Mouse (Mus musculus): Measurements from ENCODE around the gene Gramd1a. TPM values are rescaled to one million over a fixed set of nuclear protein-coding genes. Genes with fewer than 3 reads are reported as not detected.

Gramd1a gene
- polyA plus RNA-seq, 1 experiment from 2014 or later = 57.9 TPM

- no peak for ATAC-seq (ENCODE audit: insufficient read depth, low FRiP score)
- no peaks in the 10 kb centered on the region for H3K9me3 ChIP-seq (replicated peaks; ENCODE audit: control insufficient read depth, low read length)
- no peak overlapping the region for H3K9ac ChIP-seq (ENCODE audit: low read length)
- H3K4me2 ChIP-seq (ENCODE audit: low read depth, low read length) = no peak overlapping the region
- 0 out of 2 replicates have a peak, but pooled peaks cover 4% of the 10 kb centered on the region for H3K4me1 ChIP-seq (ENCODE audit: control insufficient read depth, insufficient read depth, low read length)
- 45% methylated on average over 7 of the region's 7 CpGs for WGBS
- H3K27me3 ChIP-seq (ENCODE audit: control insufficient read depth, insufficient read depth, low read length) = no peaks in the 10 kb centered on the region
- no peaks in the 10 kb centered on the region for H3K36me3 ChIP-seq (ENCODE audit: control insufficient read depth, insufficient read depth, low read length)
- no peak overlapping the region for H3K27ac ChIP-seq (ENCODE audit: low read length)
- no peak overlapping the region for H3K4me3 ChIP-seq (replicated peaks; ENCODE audit: low read length)
Observed at GRCm38 (mm10) chr7:31109091-31109490, 46.6 kb downstream of the Gramd1a start.

GRCm38 (mm10) chr7:31107781-31108180, 47.9 kb downstream of the Gramd1a start:
- H3K9me3 ChIP-seq (replicated peaks; ENCODE audit: control insufficient read depth, low read length) = no peaks in the 10 kb centered on the region
- no peaks in the 10 kb centered on the region for H3K36me3 ChIP-seq (ENCODE audit: control insufficient read depth, insufficient read depth, low read length)
- WGBS = 85% methylated on average over 11 of the region's 11 CpGs
- no peak overlapping the region for H3K4me3 ChIP-seq (replicated peaks; ENCODE audit: low read length)
- H3K27ac ChIP-seq (ENCODE audit: low read length) = no peak overlapping the region
- no peaks in the 10 kb centered on the region for H3K27me3 ChIP-seq (ENCODE audit: control insufficient read depth, insufficient read depth, low read length)
- H3K4me2 ChIP-seq (ENCODE audit: low read depth, low read length) = no peak overlapping the region
- H3K4me1 ChIP-seq (ENCODE audit: control insufficient read depth, insufficient read depth, low read length) = 0 out of 2 replicates have a peak, but pooled peaks cover 4% of the 10 kb centered on the region
- H3K9ac ChIP-seq (ENCODE audit: low read length) = no peak overlapping the region
- ATAC-seq (ENCODE audit: insufficient read depth, low FRiP score) = no peak

- 50% methylated on average over 3 of the region's 3 CpGs for WGBS
- H3K36me3 ChIP-seq (ENCODE audit: control insufficient read depth, insufficient read depth, low read length) = no peaks in the 10 kb centered on the region
- no peaks in the 10 kb centered on the region for H3K9me3 ChIP-seq (replicated peaks; ENCODE audit: control insufficient read depth, low read length)
- H3K27ac ChIP-seq (ENCODE audit: low read length) = no peak overlapping the region
- no peak overlapping the region for H3K4me2 ChIP-seq (ENCODE audit: low read depth, low read length)
- H3K4me1 ChIP-seq (ENCODE audit: control insufficient read depth, insufficient read depth, low read length) = no peaks in the 10 kb centered on the region
- no peak overlapping the region for H3K9ac ChIP-seq (ENCODE audit: low read length)
- H3K4me3 ChIP-seq (replicated peaks; ENCODE audit: low read length) = no peak overlapping the region
- no peak for ATAC-seq (ENCODE audit: insufficient read depth, low FRiP score)
- no peaks in the 10 kb centered on the region for H3K27me3 ChIP-seq (ENCODE audit: control insufficient read depth, insufficient read depth, low read length)
Observed at GRCm38 (mm10) chr7:31106166-31106565, 49.5 kb downstream of the Gramd1a start.

DNA sequence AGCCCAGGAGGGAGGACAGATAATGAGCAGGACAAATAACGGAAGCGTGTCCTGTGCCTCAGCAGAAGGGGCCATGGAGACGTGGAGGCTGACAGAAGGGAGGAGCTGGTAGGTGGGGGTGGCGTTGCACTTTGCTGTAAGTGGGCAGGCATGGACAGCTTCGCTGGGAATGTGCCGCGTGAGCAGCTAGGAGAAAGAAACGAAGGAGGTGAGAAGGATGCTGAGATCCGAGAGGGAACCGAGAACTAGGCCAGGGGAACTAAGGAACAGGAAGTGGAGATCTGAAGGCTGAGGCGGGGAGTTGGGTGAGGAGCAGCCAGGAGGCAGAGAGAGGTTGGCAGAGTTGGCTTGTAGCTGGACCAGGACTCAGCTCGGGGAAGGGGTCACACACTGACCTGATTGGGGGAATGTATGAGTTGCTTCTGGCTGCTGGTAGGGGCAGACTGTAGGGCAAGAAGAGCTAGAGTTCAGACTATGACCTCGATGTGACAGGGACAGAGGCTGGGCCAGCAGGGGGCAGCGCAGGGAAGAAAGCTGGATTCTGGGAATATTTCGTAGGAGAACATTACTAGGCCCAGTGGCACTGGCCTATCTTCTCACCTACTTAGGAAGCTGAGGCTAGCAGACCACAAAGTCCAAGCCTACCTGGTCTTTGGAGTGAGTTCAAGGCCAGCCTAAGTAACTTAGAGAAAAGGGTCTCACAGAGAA, 50.5 kb downstream of the Gramd1a start:
- ATAC-seq (ENCODE audit: insufficient read depth, low FRiP score) = no peak
- Histone ChIP-seq H3K4me3 (replicated peaks; ENCODE audit: low read length) (no peak overlapping the region), H3K9me3 (replicated peaks; ENCODE audit: control insufficient read depth, low read length) (no peaks in the 10 kb centered on the region)

DNA sequence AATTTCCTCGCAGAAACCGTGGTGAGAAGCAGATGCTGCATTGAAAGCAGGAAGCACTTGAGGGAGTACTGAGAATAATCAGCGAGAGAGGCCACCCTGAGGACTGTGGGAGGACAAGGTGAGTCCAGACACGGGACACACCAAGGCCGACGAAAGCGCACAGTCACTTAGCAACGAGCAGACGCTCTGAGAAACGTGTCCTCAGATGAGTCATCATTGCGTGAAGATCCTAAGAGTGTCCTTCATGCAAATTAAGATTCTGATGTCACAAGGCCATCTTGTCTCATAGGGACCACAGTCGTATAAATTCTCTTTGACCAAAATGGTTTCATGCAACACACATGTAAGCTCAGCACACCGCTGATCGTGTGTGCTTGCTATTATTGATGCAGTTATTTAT, 54.9 kb downstream of the Gramd1a start:
- H3K36me3 ChIP-seq (ENCODE audit: control insufficient read depth, insufficient read depth, low read length) = no peaks in the 10 kb centered on the region
- WGBS = 77% methylated on average over 14 of the region's 14 CpGs
- no peaks in the 10 kb centered on the region for H3K9me3 ChIP-seq (replicated peaks; ENCODE audit: control insufficient read depth, low read length)
- ATAC-seq (ENCODE audit: insufficient read depth, low FRiP score) = no peak
- no peak overlapping the region for H3K9ac ChIP-seq (ENCODE audit: low read length)
- H3K4me1 ChIP-seq (ENCODE audit: control insufficient read depth, insufficient read depth, low read length) = peaks cover 4% of the 10 kb centered on the region; the same call in 1 of the 2 replicates
- H3K4me3 ChIP-seq (replicated peaks; ENCODE audit: low read length) = no peak overlapping the region
- no peaks in the 10 kb centered on the region for H3K27me3 ChIP-seq (ENCODE audit: control insufficient read depth, insufficient read depth, low read length)
- no peak overlapping the region for H3K27ac ChIP-seq (ENCODE audit: low read length)
- H3K4me2 ChIP-seq (ENCODE audit: low read depth, low read length) = no peak overlapping the region

More for the DNA sequence above, 50.5 kb downstream of the Gramd1a start:
- Histone ChIP-seq H3K4me2 (ENCODE audit: low read depth, low read length) (no peak overlapping the region), H3K36me3 (ENCODE audit: control insufficient read depth, insufficient read depth, low read length) (no peaks in the 10 kb centered on the region), H3K9ac (ENCODE audit: low read length) (no peak overlapping the region), H3K4me1 (ENCODE audit: control insufficient read depth, insufficient read depth, low read length) (no peaks in the 10 kb centered on the region), H3K27me3 (ENCODE audit: control insufficient read depth, insufficient read depth, low read length) (no peaks in the 10 kb centered on the region), H3K27ac (ENCODE audit: low read length) (no peak overlapping the region)
- 48% methylated on average over 15 of the region's 15 CpGs for WGBS

DNA sequence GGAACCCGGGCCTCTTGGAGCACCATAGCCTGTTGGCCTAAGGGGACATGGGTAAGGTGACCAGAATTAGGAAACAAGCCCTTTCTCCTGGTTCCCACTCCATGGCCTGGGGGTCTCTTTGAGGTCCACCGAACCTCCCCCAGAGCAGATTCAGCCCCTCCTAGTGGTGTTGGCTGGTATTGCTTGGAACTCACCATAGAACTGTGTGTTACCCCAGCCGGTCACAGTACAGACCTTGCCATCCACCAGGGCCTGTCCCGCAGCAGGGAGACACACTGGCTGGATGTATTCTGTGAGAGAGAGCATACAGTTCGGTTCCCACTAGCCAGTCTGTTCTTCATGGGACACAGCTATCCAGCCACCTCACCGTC, 56.1 kb downstream of the Gramd1a start:
- no peak overlapping the region for H3K4me3 ChIP-seq (replicated peaks; ENCODE audit: low read length)
- H3K9ac ChIP-seq (ENCODE audit: low read length) = no peak overlapping the region
- ATAC-seq (ENCODE audit: insufficient read depth, low FRiP score) = no peak
- peaks cover 4% of the 10 kb centered on the region; the same call in 1 of the 2 replicates for H3K4me1 ChIP-seq (ENCODE audit: control insufficient read depth, insufficient read depth, low read length)
- H3K27ac ChIP-seq (ENCODE audit: low read length) = no peak overlapping the region
- 86% methylated on average over 6 of the region's 6 CpGs for WGBS
- no peaks in the 10 kb centered on the region for H3K9me3 ChIP-seq (replicated peaks; ENCODE audit: control insufficient read depth, low read length)
- H3K4me2 ChIP-seq (ENCODE audit: low read depth, low read length) = no peak overlapping the region
- H3K36me3 ChIP-seq (ENCODE audit: control insufficient read depth, insufficient read depth, low read length) = no peaks in the 10 kb centered on the region
- H3K27me3 ChIP-seq (ENCODE audit: control insufficient read depth, insufficient read depth, low read length) = no peaks in the 10 kb centered on the region

- WGBS = 75% methylated on average over 22 of the region's 22 CpGs
- no peak for ATAC-seq (ENCODE audit: insufficient read depth, low FRiP score)
Observed at GRCm38 (mm10) chr7:31098697-31099611, 56.7 kb downstream of the Gramd1a start.

GRCm38 (mm10) chr7:31097583-31098248, 58.0 kb downstream of the Gramd1a start:
- peak overlapping the region; percentile 61 for H3K9ac ChIP-seq (ENCODE audit: low read length)
- peak; percentile 95 for ATAC-seq (ENCODE audit: insufficient read depth, low FRiP score)
- WGBS = 43% methylated on average over 19 of the region's 20 CpGs

More at GRCm38 (mm10) chr7:31098697-31099611, 56.7 kb downstream of the Gramd1a start:
- Histone ChIP-seq H3K9ac (ENCODE audit: low read length) (no peak overlapping the region), H3K4me2 (ENCODE audit: low read depth, low read length) (no peak overlapping the region), H3K4me1 (ENCODE audit: control insufficient read depth, insufficient read depth, low read length) (peaks cover 4% of the 10 kb centered on the region; the same call in 1 of the 2 replicates), H3K27ac (ENCODE audit: low read length) (no peak overlapping the region), H3K36me3 (ENCODE audit: control insufficient read depth, insufficient read depth, low read length) (no peaks in the 10 kb centered on the region), H3K4me3 (replicated peaks; ENCODE audit: low read length) (no peak overlapping the region), H3K9me3 (replicated peaks; ENCODE audit: control insufficient read depth, low read length) (no peaks in the 10 kb centered on the region), H3K27me3 (ENCODE audit: control insufficient read depth, insufficient read depth, low read length) (no peaks in the 10 kb centered on the region)

More at GRCm38 (mm10) chr7:31097583-31098248, 58.0 kb downstream of the Gramd1a start:
- Histone ChIP-seq H3K4me3 (replicated peaks; ENCODE audit: low read length) (peak overlapping the region; percentile 33), H3K9me3 (replicated peaks; ENCODE audit: control insufficient read depth, low read length) (no peaks in the 10 kb centered on the region), H3K27ac (ENCODE audit: low read length) (no peak overlapping the region), H3K4me2 (ENCODE audit: low read depth, low read length) (peak overlapping the region; percentile 55), H3K36me3 (ENCODE audit: control insufficient read depth, insufficient read depth, low read length) (no peaks in the 10 kb centered on the region), H3K4me1 (ENCODE audit: control insufficient read depth, insufficient read depth, low read length) (peaks cover 4% of the 10 kb centered on the region; the same call in 1 of the 2 replicates), H3K27me3 (ENCODE audit: control insufficient read depth, insufficient read depth, low read length) (no peaks in the 10 kb centered on the region)

Measured in stomach, embryonic 16.5 days (tissue).